Mouse (Mus musculus) erythroblast, embryonic 14.5 days (primary cell): Measurements from ENCODE around the gene Zfhx3.

ENCODE experiments used
- GATA1 ChIP-seq: IDR thresholded peaks from 2 replicates; pipeline ENCODE4 v1.6.1; 2012; ENCODE audit warnings: low read length, inconsistent platforms, mixed read lengths
- TAL1 ChIP-seq: IDR thresholded peaks from 3 replicates; pipeline ENCODE4 v1.6.1; 2012; ENCODE audit warnings: low read length, inconsistent platforms, mixed read lengths

DNA sequence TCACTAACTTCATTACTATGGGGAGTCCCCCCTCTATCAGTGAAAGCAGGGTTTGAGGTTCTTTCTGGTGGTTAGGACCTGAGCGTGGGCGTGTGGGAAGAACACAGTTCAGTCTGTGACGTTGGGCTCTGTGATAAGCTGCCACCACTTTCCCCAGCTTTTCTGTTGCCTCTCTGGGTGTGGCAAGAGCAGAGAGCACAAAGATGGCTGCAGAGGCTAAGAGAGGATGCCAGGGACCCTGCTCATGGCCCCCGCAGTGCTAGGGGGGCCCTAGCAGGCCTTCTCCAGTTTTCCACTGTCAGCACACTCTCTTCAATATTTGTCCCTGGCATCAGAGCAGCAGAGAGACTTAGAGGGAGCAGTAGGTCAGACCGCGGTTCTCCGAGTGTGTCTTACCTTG is 924.0 kb downstream of the Zfhx3 start:
- TF ChIP-seq TAL1 (no peak), GATA1 (no peak)
